Mouse (Mus musculus) v-Abl transformed pro-B cells (cell line): ENCODE data around the gene Gstp2.

Experiments used
- in situ Hi-C, 2 experiments: fragments of 400-800 bp; cut with MboI; formaldehyde crosslinking; loops; one replicate each; pipeline ENCODE4 v1.15.1; 2025; ENCODE audit not compliant: unreplicated experiment in 2 of 2

Gstp2 gene

GRCm38 (mm10) chr19:3997231-3997630 lies 48.6 kb downstream of the Gstp2 start:
- in situ Hi-C loops, result loop anchor here in 1 of 2 experiments (10.0 kb wide), 1 partner anchor 222 kb away; no protein-coding TSS in a partner anchor

- in situ Hi-C loops, result loop anchor here in 1 of 2 experiments (10.0 kb wide), 1 partner anchor 222 kb away; no protein-coding TSS in a partner anchor
Measured at GRCm38 (mm10) chr19:3996747-3997146, 49.1 kb downstream of the Gstp2 start.

- in situ Hi-C loops, result loop anchor here in 1 of 2 experiments (10.0 kb wide), 1 partner anchor 221 kb away; no protein-coding TSS in a partner anchor
Measured at GRCm38 (mm10) chr19:3996106-3996505, 49.7 kb downstream of the Gstp2 start.

GRCm38 (mm10) chr19:3995505-3995904 lies 50.3 kb downstream of the Gstp2 start:
- in situ Hi-C loops, result loop anchor here in 1 of 2 experiments (10.0 kb wide), 1 partner anchor 221 kb away; no protein-coding TSS in a partner anchor

GRCm38 (mm10) chr19:3994932-3995331 lies 50.9 kb downstream of the Gstp2 start:
- in situ Hi-C loops, result loop anchor here in 1 of 2 experiments (10.0 kb wide), 1 partner anchor 220 kb away; no protein-coding TSS in a partner anchor

- in situ Hi-C loops, result loop anchor here in 1 of 2 experiments (10.0 kb wide), 1 partner anchor 218 kb away; no protein-coding TSS in a partner anchor
Measured at GRCm38 (mm10) chr19:3992416-3992815, 53.4 kb downstream of the Gstp2 start, which contains the start of gene Tbx10. Gene Tbx10 (plus strand): TSS chr19:3992752.

- in situ Hi-C loops, result loop anchor here in 1 of 2 experiments (10.0 kb wide), 1 partner anchor 217 kb away; no protein-coding TSS in a partner anchor
Measured at GRCm38 (mm10) chr19:3991966-3992365, 53.9 kb downstream of the Gstp2 start.

GRCm38 (mm10) chr19:3991562-3991961 lies 54.3 kb downstream of the Gstp2 start:
- in situ Hi-C loops, result loop anchor here in 1 of 2 experiments (10.0 kb wide), 1 partner anchor 217 kb away; no protein-coding TSS in a partner anchor

- in situ Hi-C loops, result loop anchor here in 1 of 2 experiments (10.0 kb wide), 1 partner anchor 216 kb away; no protein-coding TSS in a partner anchor
Measured at GRCm38 (mm10) chr19:3990804-3991203, 55.0 kb downstream of the Gstp2 start.
